In genomic region chr9:109969792-109970336, GRCm38 (mm10) we compare ENCODE assay signal across 24 mouse cellular contexts. TPM values are rescaled to one million over a fixed set of nuclear protein-coding genes. Genes with fewer than 3 reads are reported as not detected.
DNase-seq lines count a peak whose midpoint lies in the region; ATAC-seq and TF ChIP-seq lines count a peak whose summit lies in the region.
"Had no signal": no experiment of that assay in that cellular context is flagged by ENCODE, and none has a peak within 500 bp of the region (broad histone marks: within the 10 kb centered on the region; RNA-seq: fewer than 3 reads in every experiment).

No protein-coding gene starts in this region.

- H3K36me3 ChIP-seq in forebrain, embryonic 16.5 days (ENCODE audit: control insufficient read depth, insufficient read depth) = no peaks in the 10 kb centered on the region
- no peaks in the 10 kb centered on the region for H3K36me3 ChIP-seq in forebrain, embryonic 13.5 days (ENCODE audit: poor library complexity, severe bottlenecking)
- no peaks in the 10 kb centered on the region for H3K36me3 ChIP-seq in intestine, postnatal 0 days (ENCODE audit: control insufficient read depth, insufficient read depth)
- no peaks in the 10 kb centered on the region for H3K36me3 ChIP-seq in lung, postnatal 0 days (ENCODE audit: insufficient read depth, low read length)
- H3K36me3 ChIP-seq: hindbrain, embryonic 13.5 days; midbrain, embryonic 12.5 days; neural tube, embryonic 13.5 days had no signal

- no peak for ATAC-seq in forebrain, embryonic 16.5 days
- no peak for ATAC-seq in forebrain, embryonic 13.5 days
- no peak for ATAC-seq in intestine, postnatal 0 days
- no peak for ATAC-seq in lung, postnatal 0 days
- ATAC-seq: CD4-positive, CD25-positive, alpha-beta regulatory T cell, adult 4 months had no signal

- DNase-seq in heart, adult 11 months = peak; percentile 74
- no peak for DNase-seq in heart, postnatal 4 days
- peak; percentile 22 for DNase-seq in Muller cell, postnatal 12 days (ENCODE audit: inconsistent ontology term)
- no peak for DNase-seq in lung, postnatal 10 days
- DNase-seq in lung, postnatal 0 days (ENCODE audit: low spot score) = no peak
- DNase-seq: adrenal gland, postnatal 10 days; cerebellum, adult 11 months; heart, adult 18-20 months; heart, postnatal 36 days; kidney, adult 18-20 months; kidney, postnatal 36 days; liver; lung, adult 2 months; right cerebral cortex, postnatal 14 days had no signal

- H3K27ac ChIP-seq in forebrain, embryonic 16.5 days (ENCODE audit: low read length) = peak overlapping the region; percentile 6; the same call in 1 of the 2 replicates
- H3K27ac ChIP-seq in forebrain, embryonic 13.5 days = no peak overlapping the region
- no peak overlapping the region for H3K27ac ChIP-seq in intestine, postnatal 0 days (ENCODE audit: low read depth, low read length)
- H3K27ac ChIP-seq in lung, postnatal 0 days (ENCODE audit: low read length) = no peak overlapping the region
- H3K27ac ChIP-seq: hindbrain, embryonic 13.5 days; liver, embryonic 14.5 days; midbrain, embryonic 12.5 days; neural tube, embryonic 13.5 days had no signal

- no peak for TF ChIP-seq CTCF in intestine, postnatal 0 days (IDR thresholded peaks at IDR 0.05; ENCODE audit: low read depth)
- TF ChIP-seq CTCF in lung, postnatal 0 days (IDR thresholded peaks at IDR 0.05) = no peak

- H3K9ac ChIP-seq in forebrain, embryonic 16.5 days (replicated peaks; ENCODE audit: low read depth, low read length) = no peak overlapping the region
- H3K9ac ChIP-seq in forebrain, embryonic 13.5 days = no peak overlapping the region
- no peak overlapping the region for H3K9ac ChIP-seq in intestine, postnatal 0 days (ENCODE audit: low read depth, low read length)
- H3K9ac ChIP-seq in lung, postnatal 0 days (replicated peaks; ENCODE audit: low read depth) = no peak overlapping the region
- H3K9ac ChIP-seq: hindbrain, embryonic 13.5 days; liver, embryonic 14.5 days; midbrain, embryonic 12.5 days; neural tube, embryonic 13.5 days had no signal

- no peak overlapping the region for H3K4me3 ChIP-seq in forebrain, embryonic 16.5 days (replicated peaks; ENCODE audit: low read length)
- H3K4me3 ChIP-seq in forebrain, embryonic 13.5 days = no peak overlapping the region
- no peak overlapping the region for H3K4me3 ChIP-seq in intestine, postnatal 0 days (ENCODE audit: low read depth, low read length)
- H3K4me3 ChIP-seq in lung, postnatal 0 days (ENCODE audit: low read depth, low read length) = no peak overlapping the region
- H3K4me3 ChIP-seq: erythroblast, embryonic 14.5 days; hindbrain, embryonic 13.5 days; midbrain, embryonic 12.5 days; neural tube, embryonic 13.5 days had no signal

- H3K4me1 ChIP-seq in forebrain, embryonic 16.5 days (replicated peaks; ENCODE audit: control insufficient read depth, insufficient read depth, low read length) = peaks cover 9% of the 10 kb centered on the region; the same call in 1 of the 2 replicates
- peaks cover 7% of the 10 kb centered on the region; the same call in 1 of the 2 replicates for H3K4me1 ChIP-seq in forebrain, embryonic 13.5 days
- no peaks in the 10 kb centered on the region for H3K4me1 ChIP-seq in intestine, postnatal 0 days (replicated peaks; ENCODE audit: control insufficient read depth, insufficient read depth, low read length)
- H3K4me1 ChIP-seq in lung, postnatal 0 days (ENCODE audit: insufficient read depth, low read depth, low read length) = no peaks in the 10 kb centered on the region
- H3K4me1 ChIP-seq: midbrain, embryonic 12.5 days had no signal

- WGBS in forebrain, embryonic 16.5 days = 73% methylated on average over 4 of the region's 4 CpGs
- 93% methylated on average over 4 of the region's 4 CpGs for WGBS in forebrain, embryonic 13.5 days
- WGBS in intestine, postnatal 0 days = 44% methylated on average over 4 of the region's 4 CpGs
- WGBS in lung, postnatal 0 days = 81% methylated on average over 4 of the region's 4 CpGs

- TF ChIP-seq EP300 in lung, postnatal 0 days (IDR thresholded peaks at IDR 0.05) = no peak

- no peaks in the 10 kb centered on the region for H3K9me3 ChIP-seq in forebrain, embryonic 16.5 days (ENCODE audit: control insufficient read depth, low read length)
- H3K9me3 ChIP-seq in forebrain, embryonic 13.5 days (replicated peaks) = no peaks in the 10 kb centered on the region
- H3K9me3 ChIP-seq in intestine, postnatal 0 days (ENCODE audit: control insufficient read depth) = no peaks in the 10 kb centered on the region
- H3K9me3 ChIP-seq in lung, postnatal 0 days (ENCODE audit: low read length) = no peaks in the 10 kb centered on the region
- H3K9me3 ChIP-seq: hindbrain, embryonic 13.5 days; midbrain, embryonic 12.5 days; neural tube, embryonic 13.5 days had no signal

- no peaks in the 10 kb centered on the region for H3K27me3 ChIP-seq in forebrain, embryonic 16.5 days (replicated peaks; ENCODE audit: control insufficient read depth, insufficient read depth, low read length)
- no peaks in the 10 kb centered on the region for H3K27me3 ChIP-seq in forebrain, embryonic 13.5 days
- no peaks in the 10 kb centered on the region for H3K27me3 ChIP-seq in intestine, postnatal 0 days (replicated peaks; ENCODE audit: control insufficient read depth, insufficient read depth, low read length)
- no peaks in the 10 kb centered on the region for H3K27me3 ChIP-seq in lung, postnatal 0 days (replicated peaks; ENCODE audit: insufficient read depth, low read length)
- H3K27me3 ChIP-seq: hindbrain, embryonic 13.5 days; midbrain, embryonic 12.5 days; neural tube, embryonic 13.5 days had no signal

- no peak overlapping the region for H3K4me2 ChIP-seq in forebrain, embryonic 16.5 days (ENCODE audit: low read length)
- H3K4me2 ChIP-seq in forebrain, embryonic 13.5 days = no peak overlapping the region
- H3K4me2 ChIP-seq in intestine, postnatal 0 days (replicated peaks; ENCODE audit: low read depth) = peak overlapping the region; percentile 30; the same call in 1 of the 2 replicates
- H3K4me2 ChIP-seq in lung, postnatal 0 days (replicated peaks; ENCODE audit: low read depth, low read length) = no peak overlapping the region
- H3K4me2 ChIP-seq: heart, embryonic 11.5 days; hindbrain, embryonic 13.5 days; midbrain, embryonic 12.5 days; neural tube, embryonic 13.5 days had no signal

RNA-seq across cellular contexts. Expression of gene Map4, which starts 38.6 kb away (rescaled TPM):
- polyA plus RNA-seq in forebrain, embryonic 16.5 days (2015; fragmentation: Nextera tagmentation; extraction: Ambion mirVana) = 137 and 144 TPM in 2 replicates
- 81.7 and 90.6 TPM in 2 replicates for polyA plus RNA-seq in forebrain, embryonic 13.5 days (2015; fragmentation: Nextera tagmentation; extraction: Ambion mirVana)
- total RNA-seq in heart, postnatal 4 days (2021) = 100 to 1,000 TPM; 282 to 291 TPM
- polyA plus RNA-seq in intestine, postnatal 0 days (2015; fragmentation: Nextera tagmentation; extraction: Ambion mirVana) = 26.0 and 28.4 TPM in 2 replicates
- 35.6 and 36.9 TPM in 2 replicates for polyA plus RNA-seq in lung, postnatal 0 days (2015; fragmentation: Nextera tagmentation; extraction: Ambion mirVana)

Comparison
In these comparisons a context has a peak if more than half of its experiments do, and no peak if none do; other contexts are left out.
1. DNase-seq: peak in heart, adult 11 months (single experiment) and Muller cell, postnatal 12 days (single experiment); none in heart, postnatal 4 days (single experiment), lung, postnatal 10 days (single experiment) and lung, postnatal 0 days (single experiment).